1 mouse cellular context compared by ENCODE assay signal in genomic region chr9:57969736-57970495, GRCm38 (mm10).
TF ChIP-seq lines count a peak whose summit lies in the region.

No protein-coding gene starts in this region.

TF ChIP-seq in CH12.LX, 34 proteins besides CTCF, POLR2A, EP300 and RAD21 (continued from another document):
- TF ChIP-seq ZMIZ1 (IDR thresholded peaks at IDR 0.05; ENCODE audit: low read depth, low read length): no peak
- TF ChIP-seq CHD1 (IDR thresholded peaks at IDR 0.05; ENCODE audit: low read depth, low read length): no peak
- peak; percentile 79 for TF ChIP-seq NRF1 (IDR thresholded peaks at IDR 0.05; ENCODE audit: low read depth, low read length)
- no peak for TF ChIP-seq HCFC1 (IDR thresholded peaks at IDR 0.05; ENCODE audit: low read depth, low read length)
- TF ChIP-seq POLR2AphosphoS2 (IDR thresholded peaks at IDR 0.05; ENCODE audit: low read depth, low read length): no peak
- peak; percentile 98 for TF ChIP-seq BHLHE40 (IDR thresholded peaks at IDR 0.05; ENCODE audit: low read depth, low read length)
- TF ChIP-seq ELF1 (IDR thresholded peaks at IDR 0.05; ENCODE audit: low read depth, low read length): no peak
- no peak for TF ChIP-seq JUND (conservative IDR thresholded peaks at IDR 0.05; ENCODE audit: low read depth, low read length)
- TF ChIP-seq ZNF384 (IDR thresholded peaks at IDR 0.05; ENCODE audit: low read depth, low read length): no peak
- TF ChIP-seq E2F4 (IDR thresholded peaks at IDR 0.05; ENCODE audit: insufficient replicate concordance, low read depth, low read length): no peak
- TF ChIP-seq TCF12 (IDR thresholded peaks at IDR 0.05; ENCODE audit: low read depth, low read length): peak; percentile 77
- TF ChIP-seq UBTF (IDR thresholded peaks at IDR 0.05; ENCODE audit: low read depth, low read length): no peak
- no peak for TF ChIP-seq MAFK (IDR thresholded peaks at IDR 0.05; ENCODE audit: insufficient replicate concordance, low read length)
- no peak; the same call in 1 of the 2 replicates for TF ChIP-seq SMC3 (IDR thresholded peaks at IDR 0.05; ENCODE audit: low read depth, low read length)
- TF ChIP-seq ETS1 (conservative IDR thresholded peaks at IDR 0.05; ENCODE audit: low read depth, low read length): peak; percentile 90
- TF ChIP-seq MAZ (IDR thresholded peaks at IDR 0.05; ENCODE audit: low read depth, low read length): no peak
- peak; percentile 64; the same call in 1 of the 2 replicates for TF ChIP-seq IRF4 (IDR thresholded peaks at IDR 0.05; ENCODE audit: low read depth, low read length)
- no peak for TF ChIP-seq GABPA (IDR thresholded peaks at IDR 0.05; ENCODE audit: insufficient replicate concordance, low read depth, low read length)
- no peak for TF ChIP-seq CHD2 (IDR thresholded peaks at IDR 0.05; ENCODE audit: low read length)
- no peak for TF ChIP-seq USF1 (IDR thresholded peaks at IDR 0.05; ENCODE audit: low read depth, low read length)
- TF ChIP-seq USF2 (conservative IDR thresholded peaks at IDR 0.05; ENCODE audit: low read depth, low read length): no peak
- TF ChIP-seq SIN3A (IDR thresholded peaks at IDR 0.05; ENCODE audit: low read length): no peak
- TF ChIP-seq NELFE (IDR thresholded peaks at IDR 0.05; ENCODE audit: low read depth, low read length): no peak
